In genomic region chr5:38692859-38693258, GRCm38 (mm10) we compare ENCODE assay signal across 19 mouse cellular contexts. TPM values are rescaled to one million over a fixed set of nuclear protein-coding genes. Genes with fewer than 3 reads are reported as not detected.
DNase-seq lines count a peak whose midpoint lies in the region; ATAC-seq and TF ChIP-seq lines count a peak whose summit lies in the region.
"Had no signal": no experiment of that assay in that cellular context is flagged by ENCODE, and none has a peak within 500 bp of the region (broad histone marks: within the 10 kb centered on the region; RNA-seq: fewer than 3 reads in every experiment).

No protein-coding gene starts in this region.

- no peak overlapping the region for H3K9ac ChIP-seq in liver, postnatal 0 days (replicated peaks)
- H3K9ac ChIP-seq: embryonic facial prominence, embryonic 12.5 days; forebrain, embryonic 13.5 days; forebrain, embryonic 15.5 days had no signal

- H3K4me3 ChIP-seq in liver, postnatal 0 days (ENCODE audit: low read depth, low read length) = no peak overlapping the region
- H3K4me3 ChIP-seq: embryonic facial prominence, embryonic 10.5 days; embryonic facial prominence, embryonic 12.5 days; forebrain, embryonic 13.5 days; forebrain, embryonic 15.5 days had no signal

- H3K4me1 ChIP-seq in liver, postnatal 0 days (ENCODE audit: insufficient read depth) = no peaks in the 10 kb centered on the region
- H3K4me1 ChIP-seq: forebrain, embryonic 13.5 days; forebrain, embryonic 15.5 days had no signal

- ATAC-seq in liver, postnatal 0 days = peak; percentile 67
- ATAC-seq: forebrain, embryonic 13.5 days; forebrain, embryonic 15.5 days had no signal

- intact Hi-C loops in gastrocnemius, postnatal 14 days (cut with DNase I; ENCODE audit: low total_unique reads) = no loop called here

- TF ChIP-seq EP300 in liver, postnatal 0 days (IDR thresholded peaks at IDR 0.05; ENCODE audit: low read depth) = no peak

- H3K4me2 ChIP-seq in liver, postnatal 0 days (ENCODE audit: low read depth, low read length) = no peak overlapping the region
- H3K4me2 ChIP-seq: embryonic facial prominence, embryonic 12.5 days; forebrain, embryonic 13.5 days; forebrain, embryonic 15.5 days had no signal

- TF ChIP-seq CTCF in liver, postnatal 0 days (IDR thresholded peaks at IDR 0.05; ENCODE audit: low read depth) = no peak

- no peaks in the 10 kb centered on the region for H3K27me3 ChIP-seq in liver, postnatal 0 days (ENCODE audit: insufficient read depth, low read length)
- H3K27me3 ChIP-seq: embryonic facial prominence, embryonic 12.5 days; forebrain, embryonic 13.5 days; forebrain, embryonic 15.5 days had no signal

- no peak overlapping the region for H3K27ac ChIP-seq in liver, postnatal 0 days (ENCODE audit: low read depth)
- H3K27ac ChIP-seq: embryonic facial prominence, embryonic 10.5 days; embryonic facial prominence, embryonic 12.5 days; forebrain, embryonic 13.5 days; forebrain, embryonic 15.5 days had no signal

- no peaks in the 10 kb centered on the region for H3K36me3 ChIP-seq in liver, postnatal 0 days (replicated peaks; ENCODE audit: insufficient read depth, low read length)
- H3K36me3 ChIP-seq: embryonic facial prominence, embryonic 10.5 days; embryonic facial prominence, embryonic 12.5 days; forebrain, embryonic 15.5 days had no signal

- peak; percentile 31 for DNase-seq in kidney, adult 9 months
- DNase-seq in kidney, postnatal 25 days = no peak
- no peak for DNase-seq in liver, postnatal 0 days
- no peak for DNase-seq in liver
- peak; percentile 22 for DNase-seq in yolk sac, embryonic 10.5 days (ENCODE audit: low spot score)
- DNase-seq in gastrocnemius, postnatal 14 days = no peak
- DNase-seq: adrenal gland, adult 2 months; adrenal gland, postnatal 10 days; adrenal gland, postnatal 25 days; cerebellum, adult 11-12 months; cerebellum, adult 2 months; cerebellum, adult 9-10 months; cerebellum, postnatal 10 days; cerebellum, postnatal 25 days had no signal

- no peaks in the 10 kb centered on the region for H3K9me3 ChIP-seq in liver, postnatal 0 days (ENCODE audit: low read length)
- H3K9me3 ChIP-seq: embryonic facial prominence, embryonic 10.5 days; embryonic facial prominence, embryonic 12.5 days; forebrain, embryonic 13.5 days; forebrain, embryonic 15.5 days had no signal

- WGBS in liver, postnatal 0 days (ENCODE audit: insufficient replicate concordance) = 60% methylated on average over 6 of the region's 6 CpGs

RNA-seq across cellular contexts. Expression of gene Zfp518b, which starts 8.2 kb away (rescaled TPM):
- polyA plus RNA-seq in liver, postnatal 0 days (2015; fragmentation: Nextera tagmentation; extraction: Ambion mirVana) = 1.1 and 1.7 TPM in 2 replicates
- 1 to 10 TPM; 3.2 to 3.3 TPM for total RNA-seq in gastrocnemius, postnatal 14 days (2021)
- total RNA-seq: MEL had no signal

Comparison
In these comparisons a context has a peak if more than half of its experiments do, and no peak if none do; other contexts are left out.
1. DNase-seq: peak in kidney, adult 9 months (single experiment) and yolk sac, embryonic 10.5 days (single experiment); none in kidney, postnatal 25 days (0 of 2), liver, postnatal 0 days (single experiment), liver (single experiment) and gastrocnemius, postnatal 14 days (single experiment).